Mouse (Mus musculus) heart, embryonic 16.5 days (tissue): ENCODE measurements around the gene Cyp4x1. TPM values are rescaled to one million over a fixed set of nuclear protein-coding genes. Genes with fewer than 3 reads are reported as not detected.
"Not testable (repeated sequence)": the region's sequence is repeated elsewhere in the genome, so short reads cannot be mapped to it uniquely, and the experiment has no call there.

Source experiments
- ATAC-seq: fragments of 200-750 bp; cut with Nextera tagmentation; replicated peaks from 2 replicates; pipeline ENCODE4 v1.8.0; 2017; ENCODE audit warnings: moderate number of reproducible peaks; ENCODE audit not compliant: insufficient read depth, low FRiP score; ENCODE audit errors: extremely low read depth
- H3K27ac ChIP-seq: fragments of 300-500 bp; sonication (generic); 2 replicates; pipeline ENCODE4 v1.5.1; 2014; ENCODE audit warnings: mild to moderate bottlenecking, low read length, control low read depth, moderate library complexity
- H3K27me3 ChIP-seq: fragments of 300-500 bp; sonication (generic); 2 replicates; pipeline ENCODE4 v1.6.1; 2014; ENCODE audit warnings: low read length, mixed read lengths; ENCODE audit not compliant: control insufficient read depth, insufficient read depth
- H3K36me3 ChIP-seq: fragments of 300-500 bp; sonication (generic); 2 replicates; pipeline ENCODE4 v1.6.1; 2014; ENCODE audit not compliant: control insufficient read depth, insufficient read depth
- H3K4me1 ChIP-seq: fragments of 300-500 bp; sonication (generic); 2 replicates; pipeline ENCODE4 v1.6.1; 2014; ENCODE audit warnings: low read length, mixed read lengths; ENCODE audit not compliant: control insufficient read depth, insufficient read depth
- H3K4me2 ChIP-seq: fragments of 300-500 bp; sonication (generic); 2 replicates; pipeline ENCODE4 v1.6.1; 2014; ENCODE audit warnings: low read depth, mild to moderate bottlenecking, control low read depth, low read length
- H3K4me3 ChIP-seq: fragments of 300-500 bp; sonication (generic); 2 replicates; pipeline ENCODE4 v1.5.1; 2014; ENCODE audit warnings: mild to moderate bottlenecking, control low read depth, low read length
- H3K9ac ChIP-seq: fragments of 300-500 bp; sonication (generic); 2 replicates; pipeline ENCODE4 v1.6.1; 2014; ENCODE audit warnings: low read length, control low read depth
- H3K9me3 ChIP-seq: fragments of 300-500 bp; sonication (generic); replicated peaks from 2 replicates; pipeline ENCODE4 v1.6.1; 2016; ENCODE audit warnings: low read length; ENCODE audit not compliant: control insufficient read depth
- WGBS: fragments of 180-500 bp; shearing (Covaris S2); extraction: QIAGEN DNeasy Blood & Tissue Kit; methylation state at CpG from one replicate; pipeline ENCODE4 v1.1.7; 2014; 5-methylcytosine and 5-hydroxymethylcytosine counted together
- polyA plus RNA-seq: library from polyadenylated mRNA; unstranded; fragments of >200 nt; fragmentation: Nextera tagmentation; extraction: Ambion mirVana; gene quantifications from 2 replicates; pipeline ENCODE4 v1.2.1, GENCODE M21; 2015

The Cyp4x1 gene
- not detected in 2 replicates for polyA plus RNA-seq

GRCm38 (mm10) chr4:115133621-115134295, at the start of gene Cyp4x1:
Cyp4x1 (minus strand) TSS chr4:115134281.
- H3K9ac ChIP-seq: no peak within 1 kb of the TSS
- peaks cover 8% of the 10 kb centered on the region for H3K4me1 ChIP-seq
- peak within 1 kb of the TSS; percentile 44 for H3K4me2 ChIP-seq
- H3K9me3 ChIP-seq: no peaks in the 10 kb centered on the region
- peak within 1 kb of the TSS; percentile 15 for H3K4me3 ChIP-seq
- no peak within 1 kb of the TSS for H3K27ac ChIP-seq
- H3K27me3 ChIP-seq: peaks cover 16% of the 10 kb centered on the region
- ATAC-seq: no peak
- H3K36me3 ChIP-seq: no peaks in the 10 kb centered on the region
- 2% methylated on average over 29 of the region's 29 CpGs for WGBS

DNA sequence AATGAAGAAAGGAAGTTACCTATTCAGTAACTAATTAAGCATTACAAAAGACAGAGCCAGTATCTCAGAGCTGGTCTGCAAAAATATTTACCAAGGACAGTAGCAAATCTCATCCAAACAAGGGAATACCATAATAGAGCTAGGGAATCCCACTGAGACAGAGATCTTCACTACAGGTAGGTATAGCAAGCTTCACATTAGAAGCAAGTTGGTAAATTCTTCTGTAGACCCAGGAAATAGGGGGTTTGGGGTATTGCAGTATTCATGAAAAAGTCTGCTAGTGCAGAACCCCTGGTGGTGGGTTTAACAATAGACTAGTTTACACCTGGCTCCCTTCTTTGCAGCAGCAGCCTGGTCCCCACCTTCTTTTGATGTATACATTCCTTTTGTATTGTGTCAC, 42.1 kb upstream of the Cyp4x1 start:
- not testable (repeated sequence) for H3K36me3 ChIP-seq, H3K27ac ChIP-seq, H3K4me3 ChIP-seq, ATAC-seq, H3K9me3 ChIP-seq, H3K9ac ChIP-seq, H3K27me3 ChIP-seq, H3K4me1 ChIP-seq, H3K4me2 ChIP-seq

GRCm38 (mm10) chr4:115174694-115175353, 40.7 kb upstream of the Cyp4x1 start:
- Histone ChIP-seq H3K4me1 (no peaks in the 10 kb centered on the region), H3K4me2 (no peak overlapping the region), H3K9ac (no peak overlapping the region), H3K36me3 (no peaks in the 10 kb centered on the region), H3K27me3 (no peaks in the 10 kb centered on the region), H3K4me3 (no peak overlapping the region), H3K27ac (no peak overlapping the region), H3K9me3 (no peaks in the 10 kb centered on the region)
- 48% methylated on average over 1 of the region's 1 CpGs for WGBS
- no peak for ATAC-seq

DNA sequence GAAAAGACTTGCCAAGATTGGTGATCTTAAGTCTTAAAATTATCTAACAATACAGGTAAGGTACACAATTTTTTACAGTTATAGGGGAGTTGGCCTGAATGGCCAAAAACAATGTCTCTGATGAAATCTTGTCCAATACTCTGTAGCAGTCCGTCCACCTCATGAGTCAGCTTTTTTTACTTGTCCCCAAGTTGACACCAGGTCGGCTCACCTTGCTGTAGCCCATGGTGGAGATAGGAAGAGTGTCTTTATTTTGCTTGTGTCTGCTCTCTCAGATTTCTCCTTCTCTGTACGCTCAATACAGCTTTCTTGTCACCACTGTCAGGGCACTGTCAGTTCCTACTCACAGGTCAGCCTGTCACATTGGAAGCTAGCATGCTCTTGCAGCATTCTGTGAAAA, 24.9 kb upstream of the Cyp4x1 start:
- not testable (repeated sequence) for H3K4me1 ChIP-seq, H3K4me2 ChIP-seq, H3K27me3 ChIP-seq, H3K27ac ChIP-seq, H3K4me3 ChIP-seq, H3K9me3 ChIP-seq, H3K36me3 ChIP-seq, H3K9ac ChIP-seq, ATAC-seq
- 61% methylated on average over 3 of the region's 3 CpGs for WGBS

DNA sequence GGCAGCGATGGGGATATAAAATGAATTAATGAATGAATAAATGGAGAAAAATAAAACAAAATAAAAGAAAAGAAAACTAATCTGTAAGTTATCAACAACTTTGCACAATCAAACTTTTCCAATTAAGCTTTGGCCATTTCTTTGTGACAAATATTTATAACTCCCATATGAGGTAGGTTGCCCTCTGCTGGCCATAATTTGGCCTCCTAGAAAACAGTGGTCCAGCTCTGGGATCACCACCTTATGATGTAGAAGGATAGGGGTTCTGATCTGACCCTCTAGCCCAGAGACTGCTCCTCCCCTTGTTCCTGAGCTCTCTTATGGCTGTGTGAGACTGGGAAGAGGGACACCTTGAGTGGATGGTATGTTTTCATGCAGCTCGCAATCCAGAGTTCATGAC, 20.6 kb upstream of the Cyp4x1 start:
- no peak for ATAC-seq
- Histone ChIP-seq H3K4me1 (no peaks in the 10 kb centered on the region), H3K9ac (no peak overlapping the region), H3K4me3 (no peak overlapping the region), H3K4me2 (no peak overlapping the region), H3K27ac (no peak overlapping the region), H3K36me3 (no peaks in the 10 kb centered on the region), H3K9me3 (no peaks in the 10 kb centered on the region), H3K27me3 (no peaks in the 10 kb centered on the region)
- 85% methylated on average over 2 of the region's 2 CpGs for WGBS

DNA sequence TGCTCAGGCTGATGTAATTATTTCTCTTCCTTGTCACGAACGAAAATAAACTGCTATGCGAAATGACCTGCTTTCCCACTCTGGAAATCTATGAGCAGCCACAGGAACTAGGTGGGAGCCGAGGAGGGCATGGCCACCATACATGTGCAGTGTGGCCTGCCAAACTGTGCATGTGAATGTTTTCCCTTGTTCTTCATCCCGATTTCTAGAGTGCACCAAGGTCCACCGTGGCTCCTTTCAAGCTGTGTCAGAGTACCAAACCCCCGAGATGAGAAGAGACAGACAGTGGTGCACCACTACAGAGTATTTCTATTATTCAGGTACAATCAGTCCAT, 182 bp upstream of the Cyp4x1 start:
- H3K9me3 ChIP-seq: no peaks in the 10 kb centered on the region
- peaks cover 16% of the 10 kb centered on the region for H3K27me3 ChIP-seq
- no peak overlapping the region for H3K27ac ChIP-seq
- H3K4me1 ChIP-seq: peaks cover 8% of the 10 kb centered on the region
- 20% methylated on average over 7 of the region's 7 CpGs for WGBS
- no peak overlapping the region for H3K9ac ChIP-seq
- ATAC-seq: no peak
- no peaks in the 10 kb centered on the region for H3K36me3 ChIP-seq
- no peak overlapping the region for H3K4me3 ChIP-seq
- H3K4me2 ChIP-seq: peak overlapping the region; percentile 44

GRCm38 (mm10) chr4:115133085-115133484, 996 bp downstream of the Cyp4x1 start:
- H3K4me1 ChIP-seq: peaks cover 8% of the 10 kb centered on the region
- H3K27ac ChIP-seq: no peak overlapping the region
- peak overlapping the region; percentile 44; the same call in 1 of the 2 replicates for H3K4me2 ChIP-seq
- WGBS: 1% methylated on average over 5 of the region's 5 CpGs
- H3K9ac ChIP-seq: no peak overlapping the region
- H3K36me3 ChIP-seq: no peaks in the 10 kb centered on the region
- H3K4me3 ChIP-seq: peak overlapping the region; percentile 15; the same call in 1 of the 2 replicates
- no peak for ATAC-seq
- H3K9me3 ChIP-seq: no peaks in the 10 kb centered on the region
- H3K27me3 ChIP-seq: peaks cover 16% of the 10 kb centered on the region

DNA sequence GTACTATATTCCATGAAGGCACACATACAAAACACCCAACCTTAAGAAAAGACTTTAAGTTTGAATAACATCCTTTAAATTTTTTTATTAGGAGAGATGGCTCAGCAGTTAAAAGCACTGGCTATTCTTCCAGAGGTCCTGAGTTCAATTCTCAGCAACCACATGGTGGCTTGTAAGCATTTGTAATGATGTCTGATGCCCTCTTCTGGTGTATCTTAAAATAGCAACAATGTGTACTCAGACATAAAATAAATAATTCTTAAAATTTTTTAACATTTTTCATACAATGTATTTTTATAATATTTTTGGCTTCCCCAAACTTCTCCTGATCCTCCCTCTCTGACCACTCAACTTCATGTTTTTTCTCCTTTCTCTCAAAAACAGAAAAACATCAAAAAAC, 9.4 kb downstream of the Cyp4x1 start:
- H3K4me3 ChIP-seq: no peak overlapping the region
- ATAC-seq: no peak
- no peak overlapping the region for H3K27ac ChIP-seq
- H3K27me3 ChIP-seq: no peaks in the 10 kb centered on the region
- H3K4me1 ChIP-seq: no peaks in the 10 kb centered on the region
- H3K9me3 ChIP-seq: no peaks in the 10 kb centered on the region
- no peak overlapping the region for H3K4me2 ChIP-seq
- no peak overlapping the region for H3K9ac ChIP-seq
- H3K36me3 ChIP-seq: no peaks in the 10 kb centered on the region

- H3K27ac ChIP-seq: no peak overlapping the region
- H3K9me3 ChIP-seq: no peaks in the 10 kb centered on the region
- no peak overlapping the region for H3K4me2 ChIP-seq
- no peaks in the 10 kb centered on the region for H3K36me3 ChIP-seq
- H3K4me3 ChIP-seq: no peak overlapping the region
- H3K9ac ChIP-seq: no peak overlapping the region
- no peak for ATAC-seq
- no peaks in the 10 kb centered on the region for H3K27me3 ChIP-seq
- WGBS: 41% methylated on average over 2 of the region's 2 CpGs
- no peaks in the 10 kb centered on the region for H3K4me1 ChIP-seq
Measured at GRCm38 (mm10) chr4:115123507-115123906, 10.6 kb downstream of the Cyp4x1 start.
